In genomic region chr10:35714266-35714665, GRCm38 (mm10) we compare ENCODE assay signal across 26 mouse cellular contexts. TPM values are rescaled to one million over a fixed set of nuclear protein-coding genes. Genes with fewer than 3 reads are reported as not detected.
DNase-seq lines count a peak whose midpoint lies in the region; ATAC-seq and TF ChIP-seq lines count a peak whose summit lies in the region.
"Had no signal": no experiment of that assay in that cellular context is flagged by ENCODE, and none has a peak within 500 bp of the region (broad histone marks: within the 10 kb centered on the region; RNA-seq: fewer than 3 reads in every experiment).

No protein-coding gene starts in this region.

- DNase-seq in lung, embryonic 14.5 days = peak; percentile 28
- DNase-seq in lung, postnatal 14 days = no peak
- peak; percentile 1 for DNase-seq in lung, postnatal 25 days (ENCODE audit: low spot score)
- DNase-seq in lung, postnatal 4 days = no peak
- peak; percentile 65 for DNase-seq in Muller cell, postnatal 12 days (ENCODE audit: inconsistent ontology term)
- no peak for DNase-seq in kidney, adult 11 months
- no peak for DNase-seq in heart, postnatal 4 days
- DNase-seq: adrenal gland, postnatal 10 days; adrenal gland, postnatal 36 days; cerebellum, adult 2 months; cerebellum, adult 9-11 months; cerebellum, postnatal 25 days; gastrocnemius, postnatal 10 days; gastrocnemius, postnatal 36 days; heart, adult 2 months; heart, postnatal 14 days had no signal

- no peak overlapping the region for H3K9ac ChIP-seq in lung, embryonic 14.5 days
- H3K9ac ChIP-seq in stomach, embryonic 15.5 days = no peak overlapping the region
- H3K9ac ChIP-seq: embryonic facial prominence, embryonic 13.5 days; forebrain, embryonic 13.5 days; heart, embryonic 13.5 days; hindbrain, embryonic 12.5 days; hindbrain, embryonic 15.5 days had no signal

- H3K4me3 ChIP-seq in lung, embryonic 14.5 days (ENCODE audit: low read depth, low read length) = no peak overlapping the region
- no peak overlapping the region for H3K4me3 ChIP-seq in stomach, embryonic 15.5 days (replicated peaks)
- H3K4me3 ChIP-seq: embryonic facial prominence, embryonic 13.5 days; forebrain, embryonic 10.5 days; forebrain, embryonic 13.5 days; heart, adult 2 months; heart, embryonic 10.5 days; heart, embryonic 13.5 days; hindbrain, embryonic 12.5 days; hindbrain, embryonic 15.5 days had no signal

- H3K27ac ChIP-seq in lung, embryonic 14.5 days (ENCODE audit: low read depth) = no peak overlapping the region
- H3K27ac ChIP-seq in stomach, embryonic 15.5 days = no peak overlapping the region
- H3K27ac ChIP-seq: embryonic facial prominence, embryonic 13.5 days; forebrain, embryonic 10.5 days; forebrain, embryonic 13.5 days; heart, adult 2 months; heart, embryonic 10.5 days; heart, embryonic 13.5 days; hindbrain, embryonic 12.5 days; hindbrain, embryonic 15.5 days had no signal

- H3K4me2 ChIP-seq in lung, embryonic 14.5 days = no peak overlapping the region
- no peak overlapping the region for H3K4me2 ChIP-seq in stomach, embryonic 15.5 days
- H3K4me2 ChIP-seq: embryonic facial prominence, embryonic 13.5 days; forebrain, embryonic 13.5 days; heart, embryonic 13.5 days; hindbrain, embryonic 12.5 days; hindbrain, embryonic 15.5 days had no signal

- no peak for TF ChIP-seq CTCF in lung, embryonic 14.5 days (IDR thresholded peaks at IDR 0.05; ENCODE audit: low read depth)

- no peaks in the 10 kb centered on the region for H3K36me3 ChIP-seq in lung, embryonic 14.5 days (ENCODE audit: insufficient read depth)
- no peaks in the 10 kb centered on the region for H3K36me3 ChIP-seq in stomach, embryonic 15.5 days
- H3K36me3 ChIP-seq: embryonic facial prominence, embryonic 13.5 days; forebrain, embryonic 10.5 days; heart, embryonic 10.5 days; heart, embryonic 13.5 days; hindbrain, embryonic 12.5 days; hindbrain, embryonic 15.5 days had no signal

- no peaks in the 10 kb centered on the region for H3K4me1 ChIP-seq in lung, embryonic 14.5 days (ENCODE audit: insufficient read depth)
- H3K4me1 ChIP-seq in stomach, embryonic 15.5 days = no peaks in the 10 kb centered on the region
- H3K4me1 ChIP-seq: embryonic facial prominence, embryonic 13.5 days; forebrain, embryonic 10.5 days; forebrain, embryonic 13.5 days; heart, embryonic 10.5 days; heart, embryonic 13.5 days; hindbrain, embryonic 12.5 days; hindbrain, embryonic 15.5 days had no signal

- peak; percentile 87 for ATAC-seq in lung, embryonic 14.5 days (ENCODE audit: insufficient read depth)
- peak; percentile 77 for ATAC-seq in stomach, embryonic 15.5 days (ENCODE audit: insufficient read depth, low FRiP score, low read depth)
- ATAC-seq: CD4-positive, CD25-positive, alpha-beta regulatory T cell, adult 4 months; forebrain, embryonic 13.5 days; forebrain, embryonic 16.5 days had no signal

- no peaks in the 10 kb centered on the region; the same call in 1 of the 2 replicates for H3K27me3 ChIP-seq in lung, embryonic 14.5 days (ENCODE audit: insufficient read depth, low read length)
- H3K27me3 ChIP-seq in stomach, embryonic 15.5 days (replicated peaks) = no peaks in the 10 kb centered on the region
- H3K27me3 ChIP-seq: embryonic facial prominence, embryonic 13.5 days; forebrain, embryonic 13.5 days; heart, embryonic 13.5 days; hindbrain, embryonic 12.5 days; hindbrain, embryonic 15.5 days had no signal

- H3K9me3 ChIP-seq in lung, embryonic 14.5 days (ENCODE audit: low read depth, low read length) = no peaks in the 10 kb centered on the region
- no peaks in the 10 kb centered on the region for H3K9me3 ChIP-seq in stomach, embryonic 15.5 days
- H3K9me3 ChIP-seq: embryonic facial prominence, embryonic 13.5 days; forebrain, embryonic 10.5 days; forebrain, embryonic 13.5 days; heart, embryonic 10.5 days; heart, embryonic 13.5 days; hindbrain, embryonic 12.5 days; hindbrain, embryonic 15.5 days had no signal

RNA-seq across cellular contexts. Expression of gene Amd2, which starts 2.6 kb away (rescaled TPM):
- polyA plus RNA-seq in lung, embryonic 14.5 days (2014; fragmentation: Nextera tagmentation; extraction: Ambion mirVana) = 3.6 and 4.6 TPM in 2 replicates
- 3.3 and 4.9 TPM in 2 replicates for polyA plus RNA-seq in stomach, embryonic 15.5 days (2015; fragmentation: Nextera tagmentation; extraction: Ambion mirVana)
- total RNA-seq in heart, postnatal 4 days (2021) = 10 to 100 TPM; 10.4 to 13.2 TPM

Comparison
In these comparisons a context has a peak if more than half of its experiments do, and no peak if none do; other contexts are left out.
1. DNase-seq: peak in lung, embryonic 14.5 days (single experiment), lung, postnatal 25 days (single experiment) and Muller cell, postnatal 12 days (single experiment); none in lung, postnatal 14 days (single experiment), lung, postnatal 4 days (0 of 2), kidney, adult 11 months (single experiment) and heart, postnatal 4 days (single experiment).